Mouse (Mus musculus): ENCODE measurements at regions not wholly inside any gene's neighbourhood (a gene's known extent, or its start where the extent isn't known, plus 50 kb on each side); places are given as distances from the start of the nearest gene placed in this dataset.

- no peak for TF ChIP-seq POLR2A (IDR thresholded peaks at IDR 0.05; ENCODE audit: borderline replicate concordance, extremely low read depth, insufficient read depth, insufficient read length)
- H3K27me3 ChIP-seq (ENCODE audit: control insufficient read depth, insufficient read depth, low read length), result no peaks in the 10 kb centered on the region
- WGBS, result 73% methylated on average over 5 of the region's 5 CpGs
- no peaks in the 10 kb centered on the region for H3K9me3 ChIP-seq (ENCODE audit: control insufficient read depth, low read length)
- no peak for ATAC-seq (ENCODE audit: low FRiP score, low read depth)
- H3K36me3 ChIP-seq (ENCODE audit: control insufficient read depth, insufficient read depth, low read length), result no peaks in the 10 kb centered on the region
- no peaks in the 10 kb centered on the region for H3K4me1 ChIP-seq (ENCODE audit: control insufficient read depth, insufficient read depth, low read length)
- DNase-seq (ENCODE audit: low spot score), result no peak
- no peak overlapping the region for H3K27ac ChIP-seq (replicated peaks; ENCODE audit: low read depth, low read length)
- H3K9ac ChIP-seq (ENCODE audit: low read depth, low read length, severe bottlenecking), result no peak overlapping the region
- H3K4me2 ChIP-seq (replicated peaks; ENCODE audit: low read depth, low read length, severe bottlenecking), result no peak overlapping the region
- no peak overlapping the region for H3K4me3 ChIP-seq (replicated peaks; ENCODE audit: low read length)
Observed at GRCm38 (mm10) chr13:80798863-80799817, 84.0 kb upstream of the Arrdc3 start.

- no peaks in the 10 kb centered on the region for H3K9me3 ChIP-seq (ENCODE audit: control insufficient read depth, low read length)
- H3K4me3 ChIP-seq (replicated peaks; ENCODE audit: low read length), result no peak overlapping the region
- H3K4me1 ChIP-seq (ENCODE audit: control insufficient read depth, insufficient read depth, low read length), result no peaks in the 10 kb centered on the region
- no peaks in the 10 kb centered on the region for H3K36me3 ChIP-seq (ENCODE audit: control insufficient read depth, insufficient read depth, low read length)
- no peaks in the 10 kb centered on the region for H3K27me3 ChIP-seq (ENCODE audit: control insufficient read depth, insufficient read depth, low read length)
- 47% methylated on average over 2 of the region's 2 CpGs for WGBS
- no peak for TF ChIP-seq POLR2A (IDR thresholded peaks at IDR 0.05; ENCODE audit: borderline replicate concordance, extremely low read depth, insufficient read depth, insufficient read length)
- H3K27ac ChIP-seq (replicated peaks; ENCODE audit: low read depth, low read length), result no peak overlapping the region
- H3K9ac ChIP-seq (ENCODE audit: low read depth, low read length, severe bottlenecking), result no peak overlapping the region
- ATAC-seq (ENCODE audit: low FRiP score, low read depth) (peak; percentile 37; the same call in 1 of the 2 replicates), DNase-seq (ENCODE audit: low spot score) (peak; percentile 40)
- H3K4me2 ChIP-seq (replicated peaks; ENCODE audit: low read depth, low read length, severe bottlenecking), result no peak overlapping the region
Observed at GRCm38 (mm10) chr13:80806172-80806571, 77.0 kb upstream of the Arrdc3 start.

GRCm38 (mm10) chr13:80827037-80827471 is 56.1 kb upstream of the Arrdc3 start:
- Histone ChIP-seq H3K36me3 (ENCODE audit: control insufficient read depth, insufficient read depth, low read length) (no peaks in the 10 kb centered on the region), H3K4me1 (ENCODE audit: control insufficient read depth, insufficient read depth, low read length) (no peaks in the 10 kb centered on the region), H3K27ac (replicated peaks; ENCODE audit: low read depth, low read length) (no peak overlapping the region), H3K4me2 (replicated peaks; ENCODE audit: low read depth, low read length, severe bottlenecking) (no peak overlapping the region), H3K4me3 (replicated peaks; ENCODE audit: low read length) (no peak overlapping the region), H3K27me3 (ENCODE audit: control insufficient read depth, insufficient read depth, low read length) (no peaks in the 10 kb centered on the region), H3K9me3 (ENCODE audit: control insufficient read depth, low read length) (no peaks in the 10 kb centered on the region), H3K9ac (ENCODE audit: low read depth, low read length, severe bottlenecking) (no peak overlapping the region)
- DNase-seq (ENCODE audit: low spot score) (no peak), ATAC-seq (ENCODE audit: low FRiP score, low read depth) (no peak)
- no peak for TF ChIP-seq POLR2A (IDR thresholded peaks at IDR 0.05; ENCODE audit: borderline replicate concordance, extremely low read depth, insufficient read depth, insufficient read length)

Measured in limb, embryonic 14.5 days (tissue).